Mouse (Mus musculus) hindbrain, embryonic 14.5 days (tissue): ENCODE results near the gene Vmn2r84. TPM values are rescaled to one million over a fixed set of nuclear protein-coding genes. Genes with fewer than 3 reads are reported as not detected.

Source experiments
- ATAC-seq: fragments of 200-750 bp; cut with Nextera tagmentation; 2 replicates; pipeline ENCODE4 v1.8.0; 2017; ENCODE audit warnings: moderate number of reproducible peaks, mild to moderate bottlenecking, moderate TSS enrichment, moderate library complexity; ENCODE audit not compliant: low FRiP score
- DNase-seq: peaks from one replicate; pipeline ENCODE4 v3.0.0-alpha.2; 2015; ENCODE audit warnings: low spot score
- H3K27ac ChIP-seq: fragments of 300-500 bp; sonication (generic); 2 replicates; pipeline ENCODE4 v1.5.1; 2014; ENCODE audit warnings: mild to moderate bottlenecking, moderate library complexity
- H3K27me3 ChIP-seq: fragments of 300-500 bp; sonication (generic); 2 replicates; pipeline ENCODE4 v1.6.1; 2014; ENCODE audit warnings: mild to moderate bottlenecking, low read length, mixed read lengths; ENCODE audit not compliant: control insufficient read depth, insufficient read depth
- H3K36me3 ChIP-seq: fragments of 300-500 bp; sonication (generic); replicated peaks from 2 replicates; pipeline ENCODE4 v1.6.1; 2014; ENCODE audit not compliant: control insufficient read depth, insufficient read depth
- H3K4me1 ChIP-seq: fragments of 300-500 bp; sonication (generic); replicated peaks from 2 replicates; pipeline ENCODE4 v1.6.1; 2014; ENCODE audit warnings: antibody characterized with exemption, low read length, mixed read lengths; ENCODE audit not compliant: control insufficient read depth, insufficient read depth
- H3K4me2 ChIP-seq: fragments of 300-500 bp; sonication (generic); replicated peaks from 2 replicates; pipeline ENCODE4 v1.6.1; 2014; ENCODE audit warnings: mild to moderate bottlenecking, moderate library complexity
- H3K4me3 ChIP-seq: fragments of 300-500 bp; sonication (generic); replicated peaks from 2 replicates; pipeline ENCODE4 v1.5.1; 2014; ENCODE audit warnings: mild to moderate bottlenecking, low read length
- H3K9ac ChIP-seq: fragments of 300-500 bp; sonication (generic); 2 replicates; pipeline ENCODE4 v1.6.1; 2014
- H3K9me3 ChIP-seq: fragments of 300-500 bp; sonication (generic); 2 replicates; pipeline ENCODE4 v1.6.1; 2016; ENCODE audit warnings: low read length; ENCODE audit not compliant: control insufficient read depth
- WGBS: fragments of 180-500 bp; shearing (Covaris S2); extraction: QIAGEN DNeasy Blood & Tissue Kit; methylation state at CpG from one replicate; pipeline ENCODE4 v1.1.7; 2014; 5-methylcytosine and 5-hydroxymethylcytosine counted together
- polyA plus RNA-seq: library from polyadenylated mRNA; unstranded; fragments of >200 nt; fragmentation: Nextera tagmentation; extraction: Ambion mirVana; gene quantifications from 2 replicates; pipeline ENCODE4 v1.2.1, GENCODE M21; 2014

Gene Vmn2r84
- polyA plus RNA-seq, 1 experiment from 2014 or later = 0.05 TPM

DNA sequence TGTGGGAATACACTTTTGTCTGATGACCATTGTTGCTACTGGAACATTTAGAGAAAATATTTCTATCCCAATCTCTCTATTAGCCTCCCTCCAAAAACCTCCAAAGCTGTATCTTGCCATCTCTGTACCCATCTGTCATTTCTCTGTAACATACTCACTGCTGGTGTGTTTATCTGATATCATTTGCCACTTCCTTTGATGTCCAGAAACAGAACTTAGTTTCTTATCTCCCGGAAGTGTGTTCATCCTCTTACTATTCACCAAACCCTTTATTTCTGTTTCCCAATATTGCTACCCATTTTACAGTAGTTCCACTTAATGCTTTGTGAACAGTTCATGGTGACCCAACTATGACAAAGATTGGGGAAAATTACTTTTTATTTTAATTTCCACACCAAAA, 57.7 kb downstream of the Vmn2r84 start:
- Histone ChIP-seq H3K36me3 (no peaks in the 10 kb centered on the region), H3K4me2 (no peak overlapping the region), H3K4me3 (no peak overlapping the region), H3K4me1 (no peaks in the 10 kb centered on the region), H3K9me3 (no peaks in the 10 kb centered on the region), H3K27me3 (no peaks in the 10 kb centered on the region), H3K27ac (no peak overlapping the region), H3K9ac (no peak overlapping the region)
- ATAC-seq (no peak), DNase-seq (no peak)
- WGBS = 90% methylated on average over 1 of the region's 1 CpGs

DNA sequence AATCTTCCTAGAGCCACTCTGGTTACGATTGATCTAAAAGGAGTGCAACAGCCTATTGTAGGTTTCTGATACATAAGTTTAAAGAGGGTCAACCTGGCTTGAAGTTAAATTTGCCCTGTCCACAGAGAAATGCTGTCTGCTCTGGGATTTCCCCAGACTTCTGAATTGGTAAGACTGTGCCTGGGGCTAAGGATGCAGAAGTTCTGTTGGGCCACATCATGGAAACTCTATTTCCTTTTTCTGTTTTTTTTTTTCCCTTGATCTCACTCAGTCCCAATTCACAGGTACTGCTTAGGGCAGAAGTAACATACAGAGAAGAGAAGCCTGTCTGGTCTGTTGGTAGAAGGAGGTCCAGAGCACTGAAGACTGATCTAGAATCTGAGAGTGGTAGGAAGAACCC, 63.4 kb downstream of the Vmn2r84 start:
- H3K9me3 ChIP-seq = no peaks in the 10 kb centered on the region
- no peak overlapping the region for H3K27ac ChIP-seq
- H3K4me3 ChIP-seq = no peak overlapping the region
- H3K27me3 ChIP-seq = no peaks in the 10 kb centered on the region
- peak; percentile 16 for DNase-seq
- no peak overlapping the region for H3K9ac ChIP-seq
- WGBS = 91% methylated on average over 1 of the region's 1 CpGs
- no peaks in the 10 kb centered on the region for H3K4me1 ChIP-seq
- H3K4me2 ChIP-seq = no peak overlapping the region
- no peak for ATAC-seq
- no peaks in the 10 kb centered on the region for H3K36me3 ChIP-seq

Other genes starting within 250 kb of the Vmn2r84 start
- gene Olfr825, start 227.6 kb downstream of the Vmn2r84 start, polyA plus RNA-seq = not detected in 2 replicates
- not detected in 2 replicates for gene Olfr826, start 210.1 kb downstream of the Vmn2r84 start, polyA plus RNA-seq
- not detected in 2 replicates for gene Olfr827, start 179.9 kb downstream of the Vmn2r84 start, polyA plus RNA-seq
- gene Neurod4, start 114.1 kb downstream of the Vmn2r84 start, polyA plus RNA-seq = 1.2 and 2.1 TPM in 2 replicates
- not detected in 2 replicates for gene Tespa1, start 71.5 kb downstream of the Vmn2r84 start, polyA plus RNA-seq
- 0.03 and 0.05 TPM in 2 replicates for gene Vmn2r85, start 35.4 kb upstream of the Vmn2r84 start, polyA plus RNA-seq
- 0.03 TPM in 1 of 2 replicates, not detected in the other for gene Vmn2r86, start 61.7 kb upstream of the Vmn2r84 start, polyA plus RNA-seq
- gene Vmn2r87, start 103.1 kb upstream of the Vmn2r84 start, polyA plus RNA-seq = 0.24 and 0.31 TPM in 2 replicates